Mouse (Mus musculus): ENCODE data around the gene Itga9. TPM values are rescaled to one million over a fixed set of nuclear protein-coding genes. Genes with fewer than 3 reads are reported as not detected.

Itga9 gene
- polyA plus RNA-seq, 1 experiment = 8.2 TPM

- no peak for DNase-seq (ENCODE audit: low read depth, low spot score)
- 63% methylated on average over 15 of the region's 15 CpGs for WGBS
Measured at GRCm38 (mm10) chr9:118678020-118678750, 71.7 kb downstream of the Itga9 start.

GRCm38 (mm10) chr9:118678759-118679158 lies 72.3 kb downstream of the Itga9 start:
- WGBS = 68% methylated on average over 10 of the region's 10 CpGs
- DNase-seq (ENCODE audit: low read depth, low spot score) = no peak

DNA sequence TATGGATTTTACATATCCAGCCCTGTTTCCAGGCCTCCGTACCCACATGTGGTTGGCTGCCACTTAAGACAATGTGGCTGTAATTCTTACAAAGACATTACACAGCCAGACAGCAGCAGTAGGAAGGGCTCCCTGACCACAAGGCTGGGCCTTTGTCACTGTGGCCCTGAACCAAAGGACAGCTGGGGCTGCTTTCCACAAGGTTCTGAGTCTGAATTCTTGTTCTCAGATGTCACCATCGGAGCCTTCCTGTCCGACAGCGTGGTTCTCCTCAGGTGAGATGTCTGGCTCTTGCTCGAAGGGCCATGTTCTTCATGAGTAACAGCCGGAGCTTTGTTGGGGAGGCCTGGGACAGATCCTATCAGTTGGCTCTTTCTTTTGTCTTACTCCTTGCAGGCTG lies 75.0 kb downstream of the Itga9 start:
- no peak for DNase-seq (ENCODE audit: low read depth, low spot score)
- 84% methylated on average over 6 of the region's 6 CpGs for whole genome bisulfite sequencing

GRCm38 (mm10) chr9:118682154-118682553 lies 75.7 kb downstream of the Itga9 start:
- no peak for DNase-seq (ENCODE audit: low read depth, low spot score)
- 62% methylated on average over 8 of the region's 8 CpGs for WGBS

GRCm38 (mm10) chr9:118683507-118683906 lies 77.0 kb downstream of the Itga9 start:
- WGBS = 91% methylated on average over 7 of the region's 7 CpGs
- DNase-seq (ENCODE audit: low read depth, low spot score) = no peak

GRCm38 (mm10) chr9:118684343-118684742 lies 77.9 kb downstream of the Itga9 start:
- no peak for DNase-seq (ENCODE audit: low read depth, low spot score)
- WGBS = 91% methylated on average over 9 of the region's 9 CpGs

- DNase-seq (ENCODE audit: low read depth, low spot score) = no peak
- WGBS = 52% methylated on average over 9 of the region's 9 CpGs
Measured at GRCm38 (mm10) chr9:118686166-118686961, 79.9 kb downstream of the Itga9 start.

DNA sequence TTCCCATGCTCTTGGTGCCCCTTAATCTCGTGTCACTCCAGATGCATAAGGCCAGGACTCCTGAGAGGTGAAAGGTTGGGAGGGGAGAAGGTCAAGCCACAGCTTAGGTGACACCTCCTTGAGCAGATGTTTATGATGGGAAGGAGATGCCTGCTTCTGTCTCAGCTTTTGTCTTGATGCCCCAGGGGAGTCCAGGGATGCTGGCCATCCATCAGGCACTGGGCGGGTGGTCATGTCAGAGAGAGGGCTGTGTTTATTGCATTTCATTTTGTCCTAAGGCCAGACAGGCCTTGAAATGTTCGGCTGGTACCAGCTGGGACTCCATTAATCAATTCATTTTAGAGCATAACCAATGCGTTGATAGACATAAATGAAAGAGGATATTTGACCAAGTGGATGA lies 81.8 kb downstream of the Itga9 start:
- WGBS = 72% methylated on average over 4 of the region's 4 CpGs
- no peak for DNase-seq (ENCODE audit: low read depth, low spot score)

DNA sequence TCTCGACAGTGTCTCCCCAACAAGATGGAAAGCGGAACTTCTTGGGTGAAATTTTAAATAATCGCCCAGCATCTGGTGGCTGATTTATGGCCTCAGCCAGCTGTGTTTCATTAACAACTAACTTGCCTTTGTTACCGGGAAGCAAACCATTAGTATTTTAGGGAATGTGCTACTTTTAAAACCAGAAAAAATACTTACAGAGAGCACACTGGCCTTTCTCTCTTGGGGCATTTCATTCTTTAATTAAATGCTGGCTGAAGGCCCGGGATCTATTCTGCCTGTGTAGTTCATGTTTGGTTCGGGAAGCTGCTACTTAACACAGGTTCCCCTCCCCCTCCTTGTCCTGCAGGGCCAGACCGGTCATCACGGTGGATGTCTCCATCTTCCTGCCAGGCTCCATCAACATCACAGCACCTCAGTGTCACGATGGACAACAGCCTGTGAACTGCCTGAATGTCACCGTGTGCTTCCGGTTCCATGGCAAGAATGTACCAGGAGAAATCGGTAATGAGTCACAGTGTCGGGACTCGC lies 82.5 kb downstream of the Itga9 start:
- 66% methylated on average over 14 of the region's 14 CpGs for whole genome bisulfite sequencing
- no peak for DNase-seq (ENCODE audit: low read depth, low spot score)

GRCm38 (mm10) chr9:118693256-118693655 lies 86.8 kb downstream of the Itga9 start:
- WGBS = 76% methylated on average over 11 of the region's 11 CpGs
- DNase-seq (ENCODE audit: low read depth, low spot score) = no peak

GRCm38 (mm10) chr9:118694420-118694825 lies 87.9 kb downstream of the Itga9 start:
- 59% methylated on average over 8 of the region's 8 CpGs for WGBS
- DNase-seq (ENCODE audit: low read depth, low spot score) = no peak

DNA sequence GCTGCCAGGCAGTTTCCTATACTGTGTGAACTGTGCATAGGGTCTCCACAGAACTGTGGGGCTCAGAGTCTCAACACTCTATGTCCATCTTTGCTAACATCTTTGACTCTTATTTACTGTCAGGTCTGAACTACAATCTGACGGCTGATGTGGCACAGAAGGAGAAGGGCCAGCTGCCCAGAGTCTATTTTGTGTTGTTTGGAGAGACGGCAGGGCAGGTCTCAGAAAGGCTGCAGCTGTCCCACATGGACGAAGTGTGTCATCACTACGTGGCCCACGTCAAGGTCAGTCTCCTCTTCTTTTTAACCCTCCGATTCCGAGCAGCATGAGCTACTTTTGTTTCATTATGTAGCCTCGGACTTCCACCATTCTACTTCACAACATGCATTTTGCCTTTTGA lies 91.7 kb downstream of the Itga9 start:
- 56% methylated on average over 8 of the region's 8 CpGs for WGBS

DNA sequence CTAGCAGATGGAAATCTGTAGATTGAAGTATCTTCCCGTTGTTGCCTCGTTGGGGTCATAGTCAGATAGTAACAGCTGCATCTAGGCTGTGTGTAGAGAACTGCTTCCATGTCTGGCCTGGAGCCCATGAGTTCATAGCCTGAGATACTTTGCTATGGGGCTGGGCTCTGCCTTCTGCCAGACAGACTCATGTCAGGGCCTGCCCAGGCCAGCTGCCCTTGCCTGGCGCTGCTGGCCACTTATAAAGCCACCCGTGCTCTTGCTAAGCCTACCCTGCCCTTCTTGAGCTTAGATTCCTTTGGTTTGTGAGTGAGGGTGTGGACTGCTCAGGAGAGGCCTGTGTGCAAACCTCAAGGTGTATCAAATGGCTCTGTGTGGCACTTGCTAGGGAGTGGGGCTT lies 93.2 kb downstream of the Itga9 start:
- 63% methylated on average over 4 of the region's 4 CpGs for WGBS
- DNase-seq (ENCODE audit: low read depth, low spot score) = no peak

More for the DNA sequence above, 91.7 kb downstream of the Itga9 start:
- DNase-seq (ENCODE audit: low read depth, low spot score) = no peak

GRCm38 (mm10) chr9:118700889-118701288 lies 94.4 kb downstream of the Itga9 start:
- WGBS = 52% methylated on average over 12 of the region's 12 CpGs
- no peak for DNase-seq (ENCODE audit: low read depth, low spot score)

DNA sequence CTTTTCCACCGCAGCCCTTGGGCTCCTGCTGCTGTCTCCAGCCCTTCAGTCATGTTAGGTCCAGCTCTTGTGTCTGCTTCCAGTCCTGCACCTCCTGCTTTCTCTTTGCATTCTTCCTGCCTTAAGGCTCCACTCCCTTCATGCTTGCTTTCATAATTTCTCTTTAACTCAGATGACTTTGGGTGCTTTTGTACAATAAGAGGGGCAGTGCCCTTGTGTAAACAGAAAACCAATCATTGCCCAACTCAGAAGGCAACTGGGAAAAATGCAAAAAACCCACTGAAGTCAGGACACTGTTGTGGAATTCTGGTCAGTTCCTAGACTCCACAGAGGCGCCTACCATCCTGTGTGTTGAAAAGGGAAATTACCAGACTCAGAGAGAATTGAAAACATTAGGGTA lies 95.3 kb downstream of the Itga9 start:
- no peak for DNase-seq (ENCODE audit: low read depth, low spot score)
- whole genome bisulfite sequencing = 72% methylated on average over 2 of the region's 2 CpGs

DNA sequence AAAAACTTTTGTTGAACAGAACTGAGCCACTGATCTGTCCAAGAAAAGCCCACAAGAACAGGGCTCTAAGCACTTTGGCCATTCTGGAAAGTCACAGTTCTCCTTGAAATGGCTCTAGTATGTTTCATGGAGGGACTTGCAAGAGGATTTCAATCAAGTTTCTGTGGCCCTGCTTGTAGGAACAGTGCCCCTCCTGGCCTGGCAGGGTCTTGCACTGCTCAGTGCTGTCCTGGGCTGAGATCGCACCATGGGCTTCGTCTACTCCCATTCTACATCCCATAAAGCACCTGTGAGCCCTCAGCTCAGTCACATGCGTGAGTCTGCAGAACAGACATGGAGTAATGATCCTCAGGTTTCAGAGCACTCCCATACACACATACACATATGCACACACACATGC lies 96.7 kb downstream of the Itga9 start:
- WGBS = 87% methylated on average over 3 of the region's 3 CpGs

GRCm38 (mm10) chr9:118705381-118706074 lies 99.0 kb downstream of the Itga9 start:
- peak; percentile 16 for DNase-seq (ENCODE audit: low read depth, low spot score)
- WGBS = 33% methylated on average over 14 of the region's 14 CpGs

More for the DNA sequence above, 96.7 kb downstream of the Itga9 start:
- DNase-seq (ENCODE audit: low read depth, low spot score) = no peak

DNA sequence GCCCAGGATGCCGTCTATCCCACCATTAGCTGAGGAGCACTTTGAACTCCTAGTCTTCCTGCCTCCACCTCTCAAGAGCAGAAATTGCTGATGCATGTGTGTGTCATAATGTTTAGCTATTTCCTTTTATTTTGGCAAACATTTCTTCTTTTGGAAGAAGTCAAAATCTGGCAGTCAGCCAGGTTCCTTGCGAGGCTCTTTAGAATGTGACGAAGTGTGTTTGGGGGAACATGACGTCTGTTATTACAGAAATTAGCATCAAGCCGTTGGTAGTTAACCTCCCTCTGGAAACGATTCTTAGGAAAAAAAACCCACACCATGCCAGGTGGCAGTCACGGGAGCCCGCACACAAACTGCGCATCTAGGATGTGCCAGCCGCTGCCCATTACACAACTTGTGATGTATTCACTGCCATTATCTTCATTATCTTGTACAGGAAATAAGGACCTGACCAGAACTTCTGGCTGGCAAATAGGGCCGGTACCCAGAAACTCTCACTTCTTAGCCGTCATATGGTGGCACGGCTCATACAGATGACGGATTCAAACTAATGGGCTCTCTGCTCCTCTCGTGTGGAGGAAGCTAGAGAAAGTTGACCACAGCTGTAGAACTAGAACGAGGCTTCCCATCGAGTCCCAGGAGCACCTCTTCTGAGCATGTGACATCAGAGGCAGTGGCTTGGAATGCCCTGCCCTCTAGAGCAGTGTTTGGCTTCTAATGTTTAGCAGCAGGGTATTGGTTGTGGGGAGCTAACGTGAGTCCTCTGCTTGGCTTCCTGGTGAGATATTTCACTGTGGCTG lies 99.9 kb downstream of the Itga9 start:
- no peak for DNase-seq (ENCODE audit: low read depth, low spot score)
- WGBS = 46% methylated on average over 18 of the region's 18 CpGs

GRCm38 (mm10) chr9:118710625-118711024 lies 104.1 kb downstream of the Itga9 start:
- no peak for DNase-seq (ENCODE audit: low read depth, low spot score)
- WGBS = 44% methylated on average over 9 of the region's 9 CpGs
